Mouse (Mus musculus) mouse embryonic stem cell (cell line): ENCODE results near the gene Ypel3.
"Not testable (repeated sequence)": the region's sequence is repeated elsewhere in the genome, so short reads cannot be mapped to it uniquely, and the experiment has no call there.

Experiments used
- in situ Hi-C, 2 experiments: fragments of 300-500 bp; cut with MboI; formaldehyde crosslinking; loops; 1 replicate in 1 of 2; 3 replicates in 1 of 2; pipeline ENCODE4 v1.14.3; 2019 to 2020; ENCODE audit warnings: low sequenced_read_pairs in 2 of 2, low pct_unique_long_range_greater_than_20kb in 1 of 2, mixed read lengths in 1 of 2; ENCODE audit not compliant: unreplicated experiment in 1 of 2

Gene Ypel3

GRCm38 (mm10) chr7:126761529-126762067 lies 15.2 kb upstream of the Ypel3 start:
- in situ Hi-C loops = no loop called here

- in situ Hi-C loops = no loop called here
Measured at GRCm38 (mm10) chr7:126762471-126763008, 14.2 kb upstream of the Ypel3 start.

GRCm38 (mm10) chr7:126765540-126765939 lies 11.2 kb upstream of the Ypel3 start:
- in situ Hi-C loops = no loop called here

GRCm38 (mm10) chr7:126766201-126766600 lies 10.6 kb upstream of the Ypel3 start, which contains the start of gene Gdpd3:
TSS of gene Gdpd3 (plus strand) at chr7:126766334.
- in situ Hi-C loops = no loop called here

GRCm38 (mm10) chr7:126767001-126767400 lies 9.8 kb upstream of the Ypel3 start:
- in situ Hi-C loops = no loop called here

GRCm38 (mm10) chr7:126770784-126771183 lies 6.0 kb upstream of the Ypel3 start:
- in situ Hi-C loops = no loop called here

GRCm38 (mm10) chr7:126773351-126773750 lies 3.4 kb upstream of the Ypel3 start:
- in situ Hi-C loops = no loop called here

- in situ Hi-C loops = no loop called here
Measured at GRCm38 (mm10) chr7:126774463-126774862, 2.3 kb upstream of the Ypel3 start.

- in situ Hi-C loops = no loop called here
Measured at GRCm38 (mm10) chr7:126775185-126775977, 1.4 kb upstream of the Ypel3 start.

- in situ Hi-C loops = no loop called here
Measured at GRCm38 (mm10) chr7:126775978-126776234, 849 bp upstream of the Ypel3 start.

- in situ Hi-C loops = no loop called here
Measured at GRCm38 (mm10) chr7:126777476-126777875, 721 bp downstream of the Ypel3 start.

- in situ Hi-C loops = no loop called here
Measured at GRCm38 (mm10) chr7:126778147-126778546, 1.4 kb downstream of the Ypel3 start.

- in situ Hi-C loops = not testable (repeated sequence)
Measured at GRCm38 (mm10) chr7:126779101-126779500, 2.3 kb downstream of the Ypel3 start.

GRCm38 (mm10) chr7:126779983-126780970 lies 3.5 kb downstream of the Ypel3 start:
- in situ Hi-C loops = no loop called here

GRCm38 (mm10) chr7:126780971-126781635 lies 4.3 kb downstream of the Ypel3 start, which contains the start of gene Tbx6:
TSS of gene Tbx6 (plus strand) at chr7:126781483.
- in situ Hi-C loops = no loop called here

GRCm38 (mm10) chr7:126781661-126782370 lies 5.1 kb downstream of the Ypel3 start:
- in situ Hi-C loops = no loop called here

GRCm38 (mm10) chr7:126782693-126783092 lies 5.9 kb downstream of the Ypel3 start:
- in situ Hi-C loops = no loop called here

GRCm38 (mm10) chr7:126784469-126784868 lies 7.7 kb downstream of the Ypel3 start:
- in situ Hi-C loops = no loop called here
